Mouse (Mus musculus) cerebellum, adult 9-11 months (tissue): ENCODE data around the gene Them5.
A peak's percentile ranks its signal among the peaks of the same experiment; 100 is the strongest.

Source experiments
- DNase-seq: peaks from one replicate; pipeline ENCODE4 v3.0.0; 2022

Gene Them5

GRCm38 (mm10) chr3:94372641-94373040 lies 30.7 kb downstream of the Them5 start, which contains the start of gene Rorc:
Gene Rorc, plus strand, starts transcription at chr3:94372794.
- DNase-seq, result peak; percentile 87

- peak; percentile 77 for DNase-seq
Measured at GRCm38 (mm10) chr3:94373090-94373489, 31.2 kb downstream of the Them5 start.

GRCm38 (mm10) chr3:94373597-94374011 lies 31.7 kb downstream of the Them5 start:
- DNase-seq, result peak; percentile 83

- DNase-seq, result peak; percentile 42
Measured at GRCm38 (mm10) chr3:94374636-94375035, 32.7 kb downstream of the Them5 start.

GRCm38 (mm10) chr3:94375146-94375545 lies 33.2 kb downstream of the Them5 start:
- DNase-seq, result no peak

GRCm38 (mm10) chr3:94375861-94376260 lies 34.0 kb downstream of the Them5 start:
- no peak for DNase-seq

- DNase-seq, result no peak
Measured at GRCm38 (mm10) chr3:94377028-94377923, 35.4 kb downstream of the Them5 start.

GRCm38 (mm10) chr3:94379831-94380510 lies 38.1 kb downstream of the Them5 start:
- DNase-seq, result no peak

GRCm38 (mm10) chr3:94382308-94382707 lies 40.4 kb downstream of the Them5 start:
- no peak for DNase-seq

- DNase-seq, result no peak
Measured at GRCm38 (mm10) chr3:94383476-94383875, 41.6 kb downstream of the Them5 start.

- DNase-seq, result no peak
Measured at GRCm38 (mm10) chr3:94386671-94387070, 44.8 kb downstream of the Them5 start.

GRCm38 (mm10) chr3:94387391-94387790 lies 45.5 kb downstream of the Them5 start:
- DNase-seq, result no peak

- DNase-seq, result no peak
Measured at GRCm38 (mm10) chr3:94388047-94388446, 46.1 kb downstream of the Them5 start.

GRCm38 (mm10) chr3:94389420-94389819 lies 47.5 kb downstream of the Them5 start:
- no peak for DNase-seq

GRCm38 (mm10) chr3:94391001-94391400 lies 49.1 kb downstream of the Them5 start:
- DNase-seq, result no peak

- DNase-seq, result no peak
Measured at GRCm38 (mm10) chr3:94392128-94392527, 50.2 kb downstream of the Them5 start.

- no peak for DNase-seq
Measured at GRCm38 (mm10) chr3:94393049-94393448, 51.1 kb downstream of the Them5 start.

GRCm38 (mm10) chr3:94396336-94396735 lies 54.4 kb downstream of the Them5 start:
- DNase-seq, result no peak

- no peak for DNase-seq
Measured at GRCm38 (mm10) chr3:94396851-94397250, 55.0 kb downstream of the Them5 start.
